Mouse (Mus musculus): ENCODE measurements at regions not wholly inside any gene's neighbourhood (a gene's known extent, or its start where the extent isn't known, plus 50 kb on each side); places are given as distances from the start of the nearest gene placed in this dataset.
"Not testable (repeated sequence)": the region's sequence is repeated elsewhere in the genome, so short reads cannot be mapped to it uniquely, and the experiment has no call there.

DNA sequence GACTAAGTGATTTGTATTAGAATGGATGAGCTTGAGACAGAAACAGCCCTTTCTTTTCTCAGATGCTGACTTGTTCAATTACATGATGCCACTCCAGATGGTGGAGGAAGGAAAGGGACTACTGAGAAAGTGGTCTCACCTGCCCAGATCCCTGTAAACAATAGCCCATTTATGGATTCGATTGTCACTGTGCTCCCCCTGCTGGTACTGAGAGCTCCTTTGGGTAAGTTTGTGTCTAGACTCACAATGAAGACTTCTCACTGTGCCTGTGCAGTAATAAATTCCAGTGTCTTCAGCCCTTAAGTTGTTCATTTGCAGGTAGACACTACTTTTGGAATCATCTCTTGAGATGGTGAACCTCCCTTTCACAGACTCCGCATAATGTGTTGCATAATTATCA is 847.7 kb downstream of the Adam6a start:
- H3K4me1 ChIP-seq (replicated peaks; ENCODE audit: insufficient read depth, low read length): no peaks in the 10 kb centered on the region
- no peak overlapping the region for H3K4me2 ChIP-seq (ENCODE audit: low read length)
- ATAC-seq (replicated peaks; ENCODE audit: low FRiP score, low read depth) (no peak), DNase-seq (ENCODE audit: low spot score) (no peak)
- no peaks in the 10 kb centered on the region for H3K27me3 ChIP-seq (ENCODE audit: insufficient read depth, low read length)
- H3K9ac ChIP-seq (ENCODE audit: low read depth, low read length): no peak overlapping the region
- TF ChIP-seq CTCF (IDR thresholded peaks at IDR 0.05; ENCODE audit: low read depth): no peak
- no peaks in the 10 kb centered on the region; the same call in 1 of the 2 replicates for H3K9me3 ChIP-seq (replicated peaks; ENCODE audit: low read length)
- H3K36me3 ChIP-seq (ENCODE audit: insufficient read depth, low read length): no peaks in the 10 kb centered on the region
- no peak overlapping the region for H3K4me3 ChIP-seq (replicated peaks; ENCODE audit: low read depth, low read length)
- no peak overlapping the region for H3K27ac ChIP-seq
- WGBS: 78% methylated on average over 2 of the region's 2 CpGs

DNA sequence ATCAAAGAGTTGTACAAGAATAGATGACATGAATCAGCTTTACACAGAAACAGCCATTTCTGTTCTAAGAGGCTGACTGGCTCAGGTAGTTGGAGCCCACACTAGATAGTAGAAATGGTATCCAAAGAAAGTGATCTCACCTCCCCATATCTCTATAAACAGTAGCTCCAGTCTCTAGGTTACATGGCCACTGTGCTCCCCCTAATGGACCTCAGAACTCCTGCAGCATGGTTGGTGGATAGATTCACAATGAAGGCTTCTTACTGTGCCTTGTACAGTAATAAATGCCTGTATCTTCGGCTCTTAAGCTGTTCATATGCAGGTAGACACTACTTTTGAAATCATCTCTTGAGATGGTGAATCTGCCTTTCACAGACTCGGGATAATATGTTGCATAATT is 862.5 kb downstream of the Adam6a start:
- Histone ChIP-seq H3K4me2 (ENCODE audit: low read length) (no peak overlapping the region), H3K9me3 (replicated peaks; ENCODE audit: low read length) (no peaks in the 10 kb centered on the region), H3K36me3 (ENCODE audit: insufficient read depth, low read length) (no peaks in the 10 kb centered on the region), H3K27me3 (ENCODE audit: insufficient read depth, low read length) (no peaks in the 10 kb centered on the region), H3K9ac (ENCODE audit: low read depth, low read length) (no peak overlapping the region), H3K27ac (no peak overlapping the region), H3K4me3 (replicated peaks; ENCODE audit: low read depth, low read length) (no peak overlapping the region), H3K4me1 (replicated peaks; ENCODE audit: insufficient read depth, low read length) (no peaks in the 10 kb centered on the region)
- WGBS: 62% methylated on average over 2 of the region's 2 CpGs
- no peak for TF ChIP-seq CTCF (IDR thresholded peaks at IDR 0.05; ENCODE audit: low read depth)
- ATAC-seq (replicated peaks; ENCODE audit: low FRiP score, low read depth): no peak
- DNase-seq (ENCODE audit: low spot score): no peak

DNA sequence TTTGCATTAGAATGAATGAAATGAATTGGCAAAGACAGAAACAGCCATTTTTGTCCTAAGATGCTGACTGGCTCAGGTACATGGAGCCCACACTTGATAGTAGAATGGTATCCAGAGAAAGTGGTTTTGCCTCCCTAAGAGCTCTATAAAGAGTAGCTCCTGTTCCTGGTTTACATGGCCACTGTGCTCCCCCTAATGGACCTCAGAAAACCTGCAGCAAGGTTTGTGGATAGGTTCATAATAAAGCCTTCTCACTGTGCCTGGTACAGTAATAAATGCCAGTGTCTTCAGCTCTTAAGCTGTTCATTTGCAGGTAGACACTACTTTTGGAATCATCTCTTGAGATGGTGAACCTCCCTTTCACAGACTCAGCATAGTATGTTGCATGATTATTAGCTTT is 890.8 kb downstream of the Adam6a start:
- H3K9me3 ChIP-seq (replicated peaks; ENCODE audit: low read length): no peaks in the 10 kb centered on the region; the same call in 1 of the 2 replicates
- no peak for TF ChIP-seq CTCF (IDR thresholded peaks at IDR 0.05; ENCODE audit: low read depth)
- H3K9ac ChIP-seq (ENCODE audit: low read depth, low read length): no peak overlapping the region
- no peak overlapping the region for H3K4me2 ChIP-seq (ENCODE audit: low read length)
- H3K27ac ChIP-seq: no peak overlapping the region
- H3K27me3 ChIP-seq (ENCODE audit: insufficient read depth, low read length): no peaks in the 10 kb centered on the region
- no peak for DNase-seq (ENCODE audit: low spot score)
- ATAC-seq (replicated peaks; ENCODE audit: low FRiP score, low read depth): no peak
- H3K4me1 ChIP-seq (replicated peaks; ENCODE audit: insufficient read depth, low read length): no peaks in the 10 kb centered on the region
- no peak overlapping the region for H3K4me3 ChIP-seq (replicated peaks; ENCODE audit: low read depth, low read length)
- H3K36me3 ChIP-seq (ENCODE audit: insufficient read depth, low read length): no peaks in the 10 kb centered on the region

DNA sequence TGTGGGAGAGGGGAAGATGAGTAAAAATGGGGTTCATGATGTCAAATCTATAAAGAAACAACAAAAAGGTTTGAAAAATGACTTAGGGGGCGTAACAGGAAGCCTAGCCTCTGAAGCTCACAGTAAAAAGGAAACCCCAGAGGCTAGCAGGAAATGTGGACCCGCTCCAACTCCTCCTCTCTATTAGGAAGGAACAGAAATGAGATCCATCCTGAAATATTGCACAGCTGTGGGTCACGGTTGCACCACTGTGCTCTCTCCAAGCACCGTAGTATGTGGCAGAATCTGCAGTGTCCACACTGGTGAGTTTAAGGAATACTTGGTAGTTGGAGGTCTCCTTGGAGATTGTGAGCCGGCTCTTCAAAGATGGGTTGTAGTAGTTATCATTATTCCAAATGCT is 918.3 kb downstream of the Adam6a start:
- 78% methylated on average over 5 of the region's 5 CpGs for WGBS
- Histone ChIP-seq H3K4me2 (ENCODE audit: low read length) (no peak overlapping the region), H3K9ac (ENCODE audit: low read depth, low read length) (no peak overlapping the region), H3K27ac (no peak overlapping the region), H3K36me3 (ENCODE audit: insufficient read depth, low read length) (no peaks in the 10 kb centered on the region), H3K27me3 (ENCODE audit: insufficient read depth, low read length) (no peaks in the 10 kb centered on the region), H3K4me3 (replicated peaks; ENCODE audit: low read depth, low read length) (no peak overlapping the region), H3K4me1 (replicated peaks; ENCODE audit: insufficient read depth, low read length) (no peaks in the 10 kb centered on the region), H3K9me3 (replicated peaks; ENCODE audit: low read length) (no peaks in the 10 kb centered on the region)
- no peak for TF ChIP-seq CTCF (IDR thresholded peaks at IDR 0.05; ENCODE audit: low read depth)
- DNase-seq (ENCODE audit: low spot score) (no peak), ATAC-seq (replicated peaks; ENCODE audit: low FRiP score, low read depth) (no peak)

DNA sequence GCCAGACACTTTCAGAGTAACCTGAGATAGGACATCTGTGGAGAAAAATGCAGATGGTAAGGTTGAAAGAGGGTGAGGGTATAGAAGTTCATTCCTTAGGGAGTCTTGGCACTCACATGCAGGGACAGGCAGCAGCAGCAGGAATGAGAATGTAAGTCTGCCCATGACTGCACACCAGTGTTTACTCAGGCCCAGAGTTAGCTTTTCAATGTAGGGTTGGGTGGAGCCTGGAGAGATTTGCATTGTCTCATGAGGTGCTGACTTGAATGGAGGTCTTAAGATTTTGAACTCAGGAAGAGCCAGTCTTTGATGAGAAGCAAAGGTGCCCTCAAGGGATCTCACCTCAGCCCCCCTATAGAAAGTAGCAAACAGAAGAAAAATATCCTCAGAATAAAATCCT is 918.9 kb downstream of the Adam6a start:
- Histone ChIP-seq H3K9me3 (replicated peaks; ENCODE audit: low read length) (no peaks in the 10 kb centered on the region), H3K27ac (no peak overlapping the region), H3K4me1 (replicated peaks; ENCODE audit: insufficient read depth, low read length) (no peaks in the 10 kb centered on the region), H3K27me3 (ENCODE audit: insufficient read depth, low read length) (no peaks in the 10 kb centered on the region), H3K4me3 (replicated peaks; ENCODE audit: low read depth, low read length) (no peak overlapping the region), H3K9ac (ENCODE audit: low read depth, low read length) (no peak overlapping the region), H3K4me2 (ENCODE audit: low read length) (no peak overlapping the region), H3K36me3 (ENCODE audit: insufficient read depth, low read length) (no peaks in the 10 kb centered on the region)
- ATAC-seq (replicated peaks; ENCODE audit: low FRiP score, low read depth): no peak
- no peak for DNase-seq (ENCODE audit: low spot score)
- TF ChIP-seq CTCF (IDR thresholded peaks at IDR 0.05; ENCODE audit: low read depth): no peak

DNA sequence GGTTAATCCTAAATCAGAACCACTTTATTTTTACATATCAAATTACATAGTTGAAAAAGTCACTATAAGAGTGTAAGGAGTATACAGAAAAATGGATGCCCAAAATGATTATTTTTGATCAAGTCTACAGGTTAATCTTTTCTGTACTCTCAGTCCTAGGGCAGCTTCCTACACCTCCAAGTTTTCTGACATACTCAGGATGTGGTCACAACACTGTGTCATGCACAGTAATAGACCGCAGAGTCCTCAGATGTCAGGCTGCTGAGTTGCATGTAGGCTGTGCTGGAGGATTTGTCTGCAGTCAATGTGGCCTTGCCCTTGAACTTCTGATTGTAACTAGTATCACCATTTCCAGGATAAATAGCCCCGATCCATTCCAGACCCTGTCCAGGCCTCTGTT is 925.1 kb downstream of the Adam6a start:
- no peak for TF ChIP-seq CTCF (IDR thresholded peaks at IDR 0.05; ENCODE audit: low read depth)
- 92% methylated on average over 2 of the region's 2 CpGs for WGBS
- H3K27ac ChIP-seq: no peak overlapping the region
- H3K9me3 ChIP-seq (replicated peaks; ENCODE audit: low read length): no peaks in the 10 kb centered on the region; the same call in 1 of the 2 replicates
- no peak overlapping the region for H3K4me2 ChIP-seq (ENCODE audit: low read length)
- no peaks in the 10 kb centered on the region for H3K27me3 ChIP-seq (ENCODE audit: insufficient read depth, low read length)
- DNase-seq (ENCODE audit: low spot score) (no peak), ATAC-seq (replicated peaks; ENCODE audit: low FRiP score, low read depth) (no peak)
- no peaks in the 10 kb centered on the region for H3K4me1 ChIP-seq (replicated peaks; ENCODE audit: insufficient read depth, low read length)
- H3K9ac ChIP-seq (ENCODE audit: low read depth, low read length): no peak overlapping the region
- H3K36me3 ChIP-seq (ENCODE audit: insufficient read depth, low read length): no peaks in the 10 kb centered on the region
- no peak overlapping the region for H3K4me3 ChIP-seq (replicated peaks; ENCODE audit: low read depth, low read length)

DNA sequence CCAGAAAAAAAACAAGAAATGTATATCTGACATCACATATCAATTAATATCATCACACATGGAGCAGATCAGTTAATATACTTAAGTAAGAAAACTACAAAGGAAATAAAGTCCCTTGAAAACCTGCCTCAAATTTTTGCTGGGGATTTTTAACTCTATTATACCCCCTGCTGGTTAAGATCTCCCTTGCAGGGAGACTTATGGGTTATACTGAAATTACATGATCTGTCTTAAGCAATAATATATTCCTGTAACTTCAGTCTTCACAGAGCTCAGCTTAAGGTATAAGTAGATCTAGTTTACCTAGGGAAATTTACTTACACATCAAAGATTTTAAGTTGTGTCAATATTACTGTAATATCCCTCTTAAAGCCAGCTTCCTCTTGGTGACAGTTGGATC is 929.0 kb downstream of the Adam6a start:
- not testable (repeated sequence) for H3K4me3 ChIP-seq (replicated peaks; ENCODE audit: low read depth, low read length); DNase-seq (ENCODE audit: low spot score); ATAC-seq (replicated peaks; ENCODE audit: low FRiP score, low read depth); H3K4me1 ChIP-seq (replicated peaks; ENCODE audit: insufficient read depth, low read length); H3K9ac ChIP-seq (ENCODE audit: low read depth, low read length); H3K36me3 ChIP-seq (ENCODE audit: insufficient read depth, low read length); H3K4me2 ChIP-seq (ENCODE audit: low read length); H3K27me3 ChIP-seq (ENCODE audit: insufficient read depth, low read length); H3K27ac ChIP-seq; H3K9me3 ChIP-seq (replicated peaks; ENCODE audit: low read length)
